Mouse (Mus musculus): ENCODE data around the gene Frk.
"Not testable (repeated sequence)": the region's sequence is repeated elsewhere in the genome, so short reads cannot be mapped to it uniquely, and the experiment has no call there.

Gene Frk

GRCm38 (mm10) chr10:34617216-34617615, 134.0 kb downstream of the Frk start:
- no peak for DNase-seq (ENCODE audit: low spot score)

- no peak for DNase-seq (ENCODE audit: low spot score)
These were observed 135.3 kb downstream of the Frk start for GRCm38 (mm10) chr10:34618490-34618889.

- not testable (repeated sequence) for DNase-seq (ENCODE audit: low spot score)
These were observed 137.3 kb downstream of the Frk start for GRCm38 (mm10) chr10:34620540-34620939.

GRCm38 (mm10) chr10:34638245-34638644, 155.0 kb downstream of the Frk start:
- DNase-seq (ENCODE audit: low spot score) = no peak
